Mouse (Mus musculus) gastrocnemius, adult 2 months (tissue): ENCODE measurements at regions not wholly inside any gene's neighbourhood (a gene's known extent, or its start where the extent isn't known, plus 50 kb on each side); places are given as distances from the start of the nearest gene placed in this dataset.
A peak's percentile ranks its signal among the peaks of the same experiment; 100 is the strongest.

Experiments
- DNase-seq: peaks from one replicate; pipeline ENCODE4 v3.0.0; 2022
- H3K27ac ChIP-seq: fragments of 200-600 bp; 2 replicates; pipeline ENCODE4 v1.8.1; 2022; ENCODE audit warnings: mild to moderate bottlenecking
- H3K4me3 ChIP-seq: fragments of 200-600 bp; 2 replicates; pipeline ENCODE4 v1.8.1; 2022; ENCODE audit warnings: mild to moderate bottlenecking, moderate library complexity
- CTCF ChIP-seq: fragments of 200-600 bp; IDR thresholded peaks from 2 replicates; pipeline ENCODE4 v1.8.1; 2022; ENCODE audit warnings: antibody characterized with exemption, mild to moderate bottlenecking, moderate library complexity
- intact Hi-C: fragments of 180-260 bp; cut with DNase I; formaldehyde crosslinking; loops from one replicate; pipeline ENCODE4 v1.15.1; 2025

GRCm38 (mm10) chr13:53055697-53056096 is 74.8 kb upstream of the Nfil3 start:
- no peak for DNase-seq
- intact Hi-C loops: loop anchor here (2.0 kb wide), 1 partner anchor 19 kb away; no protein-coding TSS in a partner anchor
- Histone ChIP-seq H3K27ac (no peak overlapping the region), H3K4me3 (no peak overlapping the region)
- TF ChIP-seq CTCF: no peak

GRCm38 (mm10) chr13:53053211-53053610 is 72.3 kb upstream of the Nfil3 start:
- DNase-seq: no peak
- no peak for TF ChIP-seq CTCF
- no peak overlapping the region for H3K4me3 ChIP-seq
- no peak overlapping the region for H3K27ac ChIP-seq
- intact Hi-C loops: no loop called here

GRCm38 (mm10) chr13:53052806-53053205 is 71.9 kb upstream of the Nfil3 start:
- intact Hi-C loops: no loop called here

GRCm38 (mm10) chr13:53052188-53052587 is 71.3 kb upstream of the Nfil3 start:
- DNase-seq: no peak
- no peak for TF ChIP-seq CTCF
- Histone ChIP-seq H3K4me3 (no peak overlapping the region), H3K27ac (no peak overlapping the region)
- intact Hi-C loops: no loop called here

More at GRCm38 (mm10) chr13:53052806-53053205, 71.9 kb upstream of the Nfil3 start:
- Histone ChIP-seq H3K4me3 (no peak overlapping the region), H3K27ac (no peak overlapping the region)
- no peak for DNase-seq
- no peak for TF ChIP-seq CTCF

- no peak overlapping the region for H3K4me3 ChIP-seq
- intact Hi-C loops: no loop called here
- DNase-seq: no peak
Observed at GRCm38 (mm10) chr13:53051386-53051785, 70.5 kb upstream of the Nfil3 start.

GRCm38 (mm10) chr13:53049176-53049575 is 68.3 kb upstream of the Nfil3 start:
- intact Hi-C loops: no loop called here
- no peak for DNase-seq
- no peak overlapping the region for H3K27ac ChIP-seq
- peak overlapping the region; percentile 24; the same call in 1 of the 2 replicates for H3K4me3 ChIP-seq
- TF ChIP-seq CTCF: no peak

More at GRCm38 (mm10) chr13:53051386-53051785, 70.5 kb upstream of the Nfil3 start:
- no peak for TF ChIP-seq CTCF
- no peak overlapping the region for H3K27ac ChIP-seq

- intact Hi-C loops: no loop called here
- TF ChIP-seq CTCF: no peak
- H3K27ac ChIP-seq: peak overlapping the region; percentile 61
Observed at GRCm38 (mm10) chr13:53033189-53033943, 52.5 kb upstream of the Nfil3 start.

More at GRCm38 (mm10) chr13:53033189-53033943, 52.5 kb upstream of the Nfil3 start:
- DNase-seq: peak; percentile 40
- H3K4me3 ChIP-seq: peak overlapping the region; percentile 19
